Mouse (Mus musculus): ENCODE measurements around the gene Mettl23. TPM values are rescaled to one million over a fixed set of nuclear protein-coding genes. Genes with fewer than 3 reads are reported as not detected.
"Not testable (repeated sequence)": the region's sequence is repeated elsewhere in the genome, so short reads cannot be mapped to it uniquely, and the experiment has no call there.

The Mettl23 gene
- total RNA-seq, 1 experiment = 34.4 TPM

- Histone ChIP-seq H3K36me3 (ENCODE audit: control insufficient read depth, insufficient read depth, low read length, poor library complexity, severe bottlenecking) (peaks cover 27% of the 10 kb centered on the region), H3K9me3 (ENCODE audit: control insufficient read depth, insufficient read depth, low read depth, low read length) (no peaks in the 10 kb centered on the region), H3K27ac (ENCODE audit: insufficient read depth, low read depth, low read length, poor library complexity, severe bottlenecking) (no peak overlapping the region), H3K9ac (ENCODE audit: insufficient read depth, low read depth, low read length, poor library complexity, severe bottlenecking) (no peak overlapping the region), H3K4me3 (ENCODE audit: insufficient read depth in 1 of 2, low read depth in 1 of 2, low read length in 2 of 2, poor library complexity in 1 of 2, severe bottlenecking in 1 of 2) (no peak overlapping the region), H3K4me1 (ENCODE audit: control insufficient read depth in 2 of 2, insufficient read depth in 2 of 2, low read length in 2 of 2, poor library complexity in 1 of 2) (no peaks in the 10 kb centered on the region)
- TF ChIP-seq CHD2 (IDR thresholded peaks at IDR 0.05; ENCODE audit: low read depth, low read length) (peak; percentile 71), HCFC1 (IDR thresholded peaks at IDR 0.05; ENCODE audit: borderline replicate concordance, insufficient read depth, low read length) (no peak)
- in situ Hi-C loops (cut with MboI; ENCODE audit: low sequenced_read_pairs in 2 of 2, unreplicated experiment in 2 of 2) = no loop called here
- no peak for DNase-seq (ENCODE audit: low read depth, low spot score)
Measured at GRCm38 (mm10) chr11:116848086-116848876, 5.2 kb downstream of the Mettl23 start.

- H3K9ac ChIP-seq (ENCODE audit: insufficient read depth, low read depth, low read length, poor library complexity, severe bottlenecking); H3K9me3 ChIP-seq (ENCODE audit: control insufficient read depth, insufficient read depth, low read depth, low read length); H3K4me3 ChIP-seq (ENCODE audit: insufficient read depth in 1 of 2, low read depth in 1 of 2, low read length in 2 of 2, poor library complexity in 1 of 2, severe bottlenecking in 1 of 2); H3K4me1 ChIP-seq (ENCODE audit: control insufficient read depth in 2 of 2, insufficient read depth in 2 of 2, low read length in 2 of 2, poor library complexity in 1 of 2); DNase-seq (ENCODE audit: low read depth, low spot score); in situ Hi-C loops (cut with MboI; ENCODE audit: low sequenced_read_pairs in 2 of 2, unreplicated experiment in 2 of 2); H3K27ac ChIP-seq (ENCODE audit: insufficient read depth, low read depth, low read length, poor library complexity, severe bottlenecking): not testable (repeated sequence)
- TF ChIP-seq CHD2 (IDR thresholded peaks at IDR 0.05; ENCODE audit: low read depth, low read length) = peak; percentile 27; the same call in 1 of the 2 replicates
- peaks cover 27% of the 10 kb centered on the region for H3K36me3 ChIP-seq (ENCODE audit: control insufficient read depth, insufficient read depth, low read length, poor library complexity, severe bottlenecking)
Measured at GRCm38 (mm10) chr11:116848877-116849178, 5.8 kb downstream of the Mettl23 start.

DNA sequence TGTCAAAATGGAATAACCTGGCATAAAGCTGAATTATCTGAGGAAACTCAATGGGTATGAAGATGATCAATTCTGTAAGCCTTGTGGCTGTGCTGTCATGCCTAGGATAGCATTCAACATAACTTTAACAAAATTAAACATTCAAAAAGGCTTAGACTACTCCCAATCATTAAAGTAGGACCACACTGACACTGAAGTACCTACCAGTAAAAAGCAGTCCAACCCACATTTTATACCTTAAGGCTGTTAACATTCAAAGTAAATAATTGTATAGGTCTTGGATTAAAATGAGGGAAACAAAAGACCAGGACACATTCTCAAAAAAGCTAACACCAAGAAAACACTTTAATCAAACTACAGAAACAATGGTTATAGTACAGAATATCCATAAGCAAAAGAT lies 6.5 kb downstream of the Mettl23 start:
- Histone ChIP-seq H3K4me1 (ENCODE audit: control insufficient read depth in 2 of 2, insufficient read depth in 2 of 2, low read length in 2 of 2, poor library complexity in 1 of 2) (no peaks in the 10 kb centered on the region), H3K9ac (ENCODE audit: insufficient read depth, low read depth, low read length, poor library complexity, severe bottlenecking) (no peak overlapping the region), H3K27ac (ENCODE audit: insufficient read depth, low read depth, low read length, poor library complexity, severe bottlenecking) (no peak overlapping the region), H3K9me3 (ENCODE audit: control insufficient read depth, insufficient read depth, low read depth, low read length) (no peaks in the 10 kb centered on the region), H3K36me3 (ENCODE audit: control insufficient read depth, insufficient read depth, low read length, poor library complexity, severe bottlenecking) (peaks cover 27% of the 10 kb centered on the region), H3K4me3 (ENCODE audit: insufficient read depth in 1 of 2, low read depth in 1 of 2, low read length in 2 of 2, poor library complexity in 1 of 2, severe bottlenecking in 1 of 2) (no peak overlapping the region)
- in situ Hi-C loops (cut with MboI; ENCODE audit: low sequenced_read_pairs in 2 of 2, unreplicated experiment in 2 of 2) = no loop called here
- DNase-seq (ENCODE audit: low read depth, low spot score) = no peak
- TF ChIP-seq MAFK (IDR thresholded peaks at IDR 0.05; ENCODE audit: insufficient read depth, low read depth, low read length) (no peak), HCFC1 (IDR thresholded peaks at IDR 0.05; ENCODE audit: borderline replicate concordance, insufficient read depth, low read length) (no peak)

DNA sequence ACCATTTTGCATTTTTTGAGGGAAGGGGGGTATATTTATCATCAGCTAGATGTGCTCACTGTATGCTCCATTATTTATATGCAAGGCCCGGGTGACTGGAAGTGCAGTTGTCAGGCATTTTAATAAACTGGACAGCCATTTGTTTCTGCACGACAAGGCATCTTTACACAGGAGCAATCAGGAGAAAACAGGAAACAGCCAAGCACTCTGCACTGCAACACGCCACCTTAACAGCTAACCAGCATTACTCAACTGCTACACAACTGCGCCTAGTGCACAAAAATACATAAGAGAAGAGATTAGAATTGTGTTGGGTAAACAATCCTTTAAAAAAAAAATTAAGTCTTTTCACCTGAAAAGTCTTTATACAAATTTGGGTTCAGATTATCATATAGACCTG lies 7.0 kb downstream of the Mettl23 start:
- TF ChIP-seq MAFK (IDR thresholded peaks at IDR 0.05; ENCODE audit: insufficient read depth, low read depth, low read length) (no peak), ZC3H11A (IDR thresholded peaks at IDR 0.05; ENCODE audit: borderline replicate concordance, low read depth, low read length) (no peak), CHD2 (IDR thresholded peaks at IDR 0.05; ENCODE audit: low read depth, low read length) (no peak), HCFC1 (IDR thresholded peaks at IDR 0.05; ENCODE audit: borderline replicate concordance, insufficient read depth, low read length) (no peak), ZNF384 (IDR thresholded peaks at IDR 0.05; ENCODE audit: low read depth, low read length) (no peak)
- peak overlapping the region; percentile 81 to 94 for H3K4me3 ChIP-seq (ENCODE audit: insufficient read depth in 1 of 2, low read depth in 1 of 2, low read length in 2 of 2, poor library complexity in 1 of 2, severe bottlenecking in 1 of 2)
- H3K27ac ChIP-seq (ENCODE audit: insufficient read depth, low read depth, low read length, poor library complexity, severe bottlenecking) = no peak overlapping the region
- no peak for DNase-seq (ENCODE audit: low read depth, low spot score)
- peaks cover 27% of the 10 kb centered on the region for H3K36me3 ChIP-seq (ENCODE audit: control insufficient read depth, insufficient read depth, low read length, poor library complexity, severe bottlenecking)
- no peak overlapping the region for H3K9ac ChIP-seq (ENCODE audit: insufficient read depth, low read depth, low read length, poor library complexity, severe bottlenecking)
- H3K4me1 ChIP-seq (ENCODE audit: control insufficient read depth in 2 of 2, insufficient read depth in 2 of 2, low read length in 2 of 2, poor library complexity in 1 of 2) = no peaks in the 10 kb centered on the region
- in situ Hi-C loops (cut with MboI; ENCODE audit: low sequenced_read_pairs in 2 of 2, unreplicated experiment in 2 of 2) = no loop called here
- H3K9me3 ChIP-seq (ENCODE audit: control insufficient read depth, insufficient read depth, low read depth, low read length) = no peaks in the 10 kb centered on the region

GRCm38 (mm10) chr11:116850833-116851477 lies 7.9 kb downstream of the Mettl23 start:
- TF ChIP-seq HCFC1 (IDR thresholded peaks at IDR 0.05; ENCODE audit: borderline replicate concordance, insufficient read depth, low read length) = no peak
- TF ChIP-seq ZNF384 (IDR thresholded peaks at IDR 0.05; ENCODE audit: low read depth, low read length) = peak; percentile 13; the same call in 1 of the 2 replicates
- Histone ChIP-seq H3K36me3 (ENCODE audit: control insufficient read depth, insufficient read depth, low read length, poor library complexity, severe bottlenecking) (peaks cover 27% of the 10 kb centered on the region), H3K27ac (ENCODE audit: insufficient read depth, low read depth, low read length, poor library complexity, severe bottlenecking) (no peak overlapping the region; the same call in 1 of the 2 replicates)

More at GRCm38 (mm10) chr11:116850833-116851477, 7.9 kb downstream of the Mettl23 start:
- in situ Hi-C loops (cut with MboI; ENCODE audit: low sequenced_read_pairs in 2 of 2, unreplicated experiment in 2 of 2) = no loop called here
- Histone ChIP-seq H3K4me1 (ENCODE audit: control insufficient read depth in 2 of 2, insufficient read depth in 2 of 2, low read length in 2 of 2, poor library complexity in 1 of 2) (no peaks in the 10 kb centered on the region), H3K9ac (ENCODE audit: insufficient read depth, low read depth, low read length, poor library complexity, severe bottlenecking) (peak overlapping the region; percentile 98; the same call in 1 of the 2 replicates), H3K4me3 (ENCODE audit: insufficient read depth in 1 of 2, low read depth in 1 of 2, low read length in 2 of 2, poor library complexity in 1 of 2, severe bottlenecking in 1 of 2) (peak overlapping the region; percentile 81 to 94), H3K9me3 (ENCODE audit: control insufficient read depth, insufficient read depth, low read depth, low read length) (no peaks in the 10 kb centered on the region)
- no peak for DNase-seq (ENCODE audit: low read depth, low spot score)

All from ES-E14 (cell line).